Mouse (Mus musculus): ENCODE results near the gene Cela3b.

Gene Cela3b

GRCm38 (mm10) chr4:137375314-137376278, 54.7 kb downstream of the Cela3b start:
- no peak for DNase-seq (ENCODE audit: low read depth, low spot score)

- DNase-seq (ENCODE audit: low read depth, low spot score) = no peak
Observed at GRCm38 (mm10) chr4:137373711-137374110, 56.6 kb downstream of the Cela3b start.

- no peak for DNase-seq (ENCODE audit: low read depth, low spot score)
Observed at GRCm38 (mm10) chr4:137371596-137372523, 58.5 kb downstream of the Cela3b start.
